Mouse (Mus musculus): ENCODE measurements around the gene Bex6. TPM values are rescaled to one million over a fixed set of nuclear protein-coding genes. Genes with fewer than 3 reads are reported as not detected.

The Bex6 gene
- polyA plus RNA-seq, 1 experiment from 2014 or later, result not detected

GRCm38 (mm10) chr16:32200256-32201003 is 20.8 kb downstream of the Bex6 start:
- Histone ChIP-seq H3K9ac (peak overlapping the region; percentile 34; the same call in 1 of the 2 replicates), H3K9me3 (ENCODE audit: low read depth, low read length) (no peaks in the 10 kb centered on the region), H3K4me2 (peak overlapping the region; percentile 46), H3K4me1 (ENCODE audit: insufficient read depth) (no peaks in the 10 kb centered on the region), H3K27me3 (ENCODE audit: insufficient read depth, low read length) (no peaks in the 10 kb centered on the region), H3K4me3 (ENCODE audit: low read depth, low read length) (peak overlapping the region; percentile 23), H3K27ac (ENCODE audit: low read depth) (peak overlapping the region; percentile 81), H3K36me3 (ENCODE audit: insufficient read depth) (no peaks in the 10 kb centered on the region)
- no peak for TF ChIP-seq CTCF (IDR thresholded peaks at IDR 0.05; ENCODE audit: low read depth)
- DNase-seq, result peak; percentile 64
- WGBS, result 46% methylated on average over 21 of the region's 21 CpGs
- peak; percentile 54; the same call in 1 of the 2 replicates for ATAC-seq (ENCODE audit: insufficient read depth)

GRCm38 (mm10) chr16:32201004-32201325 is 21.3 kb downstream of the Bex6 start:
- Histone ChIP-seq H3K4me2 (no peak overlapping the region), H3K9me3 (ENCODE audit: low read depth, low read length) (no peaks in the 10 kb centered on the region)
- ATAC-seq (ENCODE audit: insufficient read depth), result peak; percentile 28; the same call in 1 of the 2 replicates

GRCm38 (mm10) chr16:32202681-32203080 is 23.1 kb downstream of the Bex6 start:
- Histone ChIP-seq H3K9me3 (ENCODE audit: low read depth, low read length) (no peaks in the 10 kb centered on the region), H3K27me3 (ENCODE audit: insufficient read depth, low read length) (no peaks in the 10 kb centered on the region), H3K4me2 (no peak overlapping the region), H3K4me1 (ENCODE audit: insufficient read depth) (no peaks in the 10 kb centered on the region), H3K36me3 (ENCODE audit: insufficient read depth) (no peaks in the 10 kb centered on the region), H3K9ac (no peak overlapping the region), H3K4me3 (ENCODE audit: low read depth, low read length) (no peak overlapping the region), H3K27ac (ENCODE audit: low read depth) (no peak overlapping the region)
- peak; percentile 51 for TF ChIP-seq CTCF (IDR thresholded peaks at IDR 0.05; ENCODE audit: low read depth)
- 76% methylated on average over 6 of the region's 6 CpGs for WGBS
- DNase-seq (peak; percentile 23), ATAC-seq (ENCODE audit: insufficient read depth) (no peak)

More at GRCm38 (mm10) chr16:32201004-32201325, 21.3 kb downstream of the Bex6 start:
- Histone ChIP-seq H3K27ac (ENCODE audit: low read depth) (peak overlapping the region; percentile 20; the same call in 1 of the 2 replicates), H3K36me3 (ENCODE audit: insufficient read depth) (no peaks in the 10 kb centered on the region), H3K4me1 (ENCODE audit: insufficient read depth) (no peaks in the 10 kb centered on the region), H3K9ac (no peak overlapping the region), H3K27me3 (ENCODE audit: insufficient read depth, low read length) (no peaks in the 10 kb centered on the region), H3K4me3 (ENCODE audit: low read depth, low read length) (no peak overlapping the region)
- no peak for TF ChIP-seq CTCF (IDR thresholded peaks at IDR 0.05; ENCODE audit: low read depth)
- DNase-seq, result no peak
- WGBS, result 55% methylated on average over 9 of the region's 9 CpGs

- WGBS, result 44% methylated on average over 3 of the region's 3 CpGs
- TF ChIP-seq CTCF (IDR thresholded peaks at IDR 0.05; ENCODE audit: low read depth), result 0 out of 2 replicates have a peak, but pooled peaks have one; percentile 18
Observed at GRCm38 (mm10) chr16:32204902-32205301, 25.3 kb downstream of the Bex6 start.

GRCm38 (mm10) chr16:32214156-32214555 is 34.5 kb downstream of the Bex6 start:
- no peak overlapping the region for H3K4me2 ChIP-seq
- no peak overlapping the region for H3K27ac ChIP-seq (ENCODE audit: low read depth)
- no peaks in the 10 kb centered on the region for H3K4me1 ChIP-seq (ENCODE audit: insufficient read depth)
- no peaks in the 10 kb centered on the region for H3K27me3 ChIP-seq (ENCODE audit: insufficient read depth, low read length)
- DNase-seq (no peak), ATAC-seq (ENCODE audit: insufficient read depth) (no peak)
- no peak overlapping the region for H3K9ac ChIP-seq
- no peak for TF ChIP-seq CTCF (IDR thresholded peaks at IDR 0.05; ENCODE audit: low read depth)
- H3K4me3 ChIP-seq (ENCODE audit: low read depth, low read length), result no peak overlapping the region
- H3K9me3 ChIP-seq (ENCODE audit: low read depth, low read length), result peaks cover 2% of the 10 kb centered on the region; the same call in 1 of the 2 replicates
- H3K36me3 ChIP-seq (ENCODE audit: insufficient read depth), result no peaks in the 10 kb centered on the region

More at GRCm38 (mm10) chr16:32204902-32205301, 25.3 kb downstream of the Bex6 start:
- ATAC-seq (ENCODE audit: insufficient read depth) (no peak), DNase-seq (peak; percentile 20)
- Histone ChIP-seq H3K9me3 (ENCODE audit: low read depth, low read length) (peaks cover 2% of the 10 kb centered on the region; the same call in 1 of the 2 replicates), H3K36me3 (ENCODE audit: insufficient read depth) (no peaks in the 10 kb centered on the region), H3K27me3 (ENCODE audit: insufficient read depth, low read length) (no peaks in the 10 kb centered on the region), H3K4me3 (ENCODE audit: low read depth, low read length) (no peak overlapping the region), H3K27ac (ENCODE audit: low read depth) (no peak overlapping the region), H3K4me2 (no peak overlapping the region), H3K9ac (no peak overlapping the region), H3K4me1 (ENCODE audit: insufficient read depth) (no peaks in the 10 kb centered on the region)

GRCm38 (mm10) chr16:32214804-32215576 is 35.4 kb downstream of the Bex6 start:
- TF ChIP-seq CTCF (IDR thresholded peaks at IDR 0.05; ENCODE audit: low read depth), result no peak
- WGBS, result 70% methylated on average over 17 of the region's 17 CpGs
- Histone ChIP-seq H3K27ac (ENCODE audit: low read depth) (no peak overlapping the region), H3K4me2 (no peak overlapping the region), H3K4me3 (ENCODE audit: low read depth, low read length) (no peak overlapping the region), H3K4me1 (ENCODE audit: insufficient read depth) (no peaks in the 10 kb centered on the region), H3K36me3 (ENCODE audit: insufficient read depth) (no peaks in the 10 kb centered on the region), H3K9me3 (ENCODE audit: low read depth, low read length) (no peaks in the 10 kb centered on the region), H3K27me3 (ENCODE audit: insufficient read depth, low read length) (no peaks in the 10 kb centered on the region), H3K9ac (no peak overlapping the region)
- ATAC-seq (ENCODE audit: insufficient read depth), result no peak
- no peak for DNase-seq

- DNase-seq (no peak), ATAC-seq (ENCODE audit: insufficient read depth) (no peak)
- no peak overlapping the region for H3K9ac ChIP-seq
- 76% methylated on average over 4 of the region's 4 CpGs for WGBS
- no peaks in the 10 kb centered on the region for H3K9me3 ChIP-seq (ENCODE audit: low read depth, low read length)
- H3K27me3 ChIP-seq (ENCODE audit: insufficient read depth, low read length), result no peaks in the 10 kb centered on the region
- no peak overlapping the region for H3K27ac ChIP-seq (ENCODE audit: low read depth)
- H3K4me3 ChIP-seq (ENCODE audit: low read depth, low read length), result no peak overlapping the region
- no peaks in the 10 kb centered on the region for H3K36me3 ChIP-seq (ENCODE audit: insufficient read depth)
- no peaks in the 10 kb centered on the region for H3K4me1 ChIP-seq (ENCODE audit: insufficient read depth)
- H3K4me2 ChIP-seq, result no peak overlapping the region
- TF ChIP-seq CTCF (IDR thresholded peaks at IDR 0.05; ENCODE audit: low read depth), result no peak
Observed at GRCm38 (mm10) chr16:32221803-32222202, 42.2 kb downstream of the Bex6 start.

Measured in lung, embryonic 14.5 days (tissue).